Mouse (Mus musculus) thymus, postnatal 10 days (tissue): ENCODE measurements around the gene Ncstn.
A peak's percentile ranks its signal among the peaks of the same experiment; 100 is the strongest.

Experiments used
- DNase-seq, 2 experiments: peaks; one replicate each; pipeline ENCODE4 v3.0.0; 2021; ENCODE audit warnings: low spot score in 2 of 2

The Ncstn gene

DNA sequence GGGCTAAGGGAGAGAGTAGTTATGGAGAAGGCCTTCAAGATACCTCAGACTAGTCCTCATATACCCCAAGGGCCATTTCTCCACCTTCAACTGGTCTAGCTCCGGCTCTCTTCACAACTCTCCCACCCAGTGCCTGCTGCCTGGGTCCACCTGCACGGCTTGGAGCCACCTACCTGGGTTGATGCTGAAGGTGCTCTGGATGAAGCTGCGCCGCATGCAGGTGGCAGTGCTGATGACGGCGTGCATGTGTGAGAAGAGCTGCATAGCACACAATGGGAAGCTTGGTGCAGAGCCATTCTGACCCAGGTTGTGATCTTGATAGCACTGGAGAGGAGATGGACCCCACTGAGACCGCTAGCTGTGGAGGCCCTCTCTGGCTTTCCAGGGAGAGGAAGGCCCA, 10.0 kb downstream of the Ncstn start:
- DNase-seq, result no peak

GRCm38 (mm10) chr1:172071556-172071955, 11.0 kb downstream of the Ncstn start:
- no peak for DNase-seq

DNA sequence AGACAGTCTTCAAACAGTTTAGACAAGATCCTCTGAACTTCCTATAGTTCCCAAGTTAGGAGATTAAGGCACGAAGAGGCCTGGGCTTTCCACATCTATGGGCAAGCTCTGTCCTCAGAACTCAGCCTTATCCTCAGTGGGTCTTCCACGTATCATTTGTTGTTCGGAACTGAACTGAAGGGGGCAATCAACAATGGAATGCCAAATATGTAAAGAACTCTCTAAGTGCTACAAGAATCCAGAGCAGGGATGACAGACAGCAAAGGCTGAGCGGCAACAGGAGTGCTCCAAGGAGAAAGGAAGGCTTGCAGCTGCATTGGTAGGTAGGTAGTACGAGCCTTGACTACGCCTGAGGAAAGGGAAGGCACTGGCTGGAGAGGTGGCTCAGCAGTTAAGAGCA, 12.4 kb downstream of the Ncstn start:
- DNase-seq, result no peak

DNA sequence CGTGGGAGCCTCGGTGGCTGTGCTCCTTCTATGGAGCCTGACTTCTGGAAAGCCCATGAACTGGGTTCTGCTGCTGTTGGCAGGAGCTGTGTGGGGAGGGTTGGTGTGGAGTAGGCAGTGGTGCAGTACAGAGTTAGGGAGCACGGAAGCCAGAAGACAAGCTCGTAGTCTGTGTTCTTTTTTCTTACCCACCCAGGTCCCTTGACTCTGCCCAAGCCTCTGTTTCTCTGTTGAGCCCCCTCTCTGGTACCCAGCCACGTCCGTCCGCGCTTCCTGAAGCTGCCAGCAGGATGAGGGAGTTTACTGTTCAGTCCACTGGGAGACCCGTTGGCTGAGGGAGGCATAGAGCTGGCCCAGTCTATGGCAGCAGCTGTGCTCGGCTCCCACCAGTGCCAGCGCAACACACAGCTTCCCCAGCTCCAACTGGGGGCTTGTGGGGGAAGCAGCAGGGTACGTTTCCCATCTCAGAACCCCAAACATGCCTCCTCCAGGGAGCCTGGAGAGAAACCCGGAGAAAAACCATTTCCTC, 17.9 kb downstream of the Ncstn start:
- no peak for DNase-seq

GRCm38 (mm10) chr1:172063291-172064023, 19.1 kb downstream of the Ncstn start:
- no peak for DNase-seq

- no peak for DNase-seq
Observed at GRCm38 (mm10) chr1:172062101-172062500, 20.5 kb downstream of the Ncstn start.

GRCm38 (mm10) chr1:172061217-172061616, 21.4 kb downstream of the Ncstn start:
- DNase-seq, result no peak

DNA sequence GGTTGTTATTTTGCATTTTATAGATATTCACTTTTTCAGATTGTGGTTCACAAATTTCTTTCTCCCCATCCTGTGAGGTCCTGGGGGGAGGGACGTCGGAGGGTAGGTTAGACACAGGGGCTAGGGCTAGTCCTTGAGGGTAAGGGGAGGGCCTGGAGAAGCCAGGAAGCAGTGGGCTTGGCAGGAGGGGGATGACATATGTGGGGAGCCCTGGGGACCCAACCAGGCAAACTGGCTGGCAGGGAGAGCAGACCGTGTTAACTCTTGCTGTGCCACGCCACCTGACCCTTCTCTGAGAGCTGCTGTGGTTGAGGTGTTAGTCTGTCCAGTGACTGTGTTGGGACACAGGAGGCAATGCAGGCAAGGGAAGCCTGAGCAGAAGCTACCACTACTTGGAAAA, 21.9 kb downstream of the Ncstn start:
- no peak for DNase-seq

- DNase-seq, result no peak
Observed at GRCm38 (mm10) chr1:172058874-172059273, 23.7 kb downstream of the Ncstn start.

GRCm38 (mm10) chr1:172058321-172058720, 24.3 kb downstream of the Ncstn start:
- DNase-seq, result no peak

GRCm38 (mm10) chr1:172057491-172057921, 25.1 kb downstream of the Ncstn start, which contains the start of gene Nhlh1:
Gene Nhlh1, minus strand, starts transcription at chr1:172057573.
- no peak for DNase-seq

DNA sequence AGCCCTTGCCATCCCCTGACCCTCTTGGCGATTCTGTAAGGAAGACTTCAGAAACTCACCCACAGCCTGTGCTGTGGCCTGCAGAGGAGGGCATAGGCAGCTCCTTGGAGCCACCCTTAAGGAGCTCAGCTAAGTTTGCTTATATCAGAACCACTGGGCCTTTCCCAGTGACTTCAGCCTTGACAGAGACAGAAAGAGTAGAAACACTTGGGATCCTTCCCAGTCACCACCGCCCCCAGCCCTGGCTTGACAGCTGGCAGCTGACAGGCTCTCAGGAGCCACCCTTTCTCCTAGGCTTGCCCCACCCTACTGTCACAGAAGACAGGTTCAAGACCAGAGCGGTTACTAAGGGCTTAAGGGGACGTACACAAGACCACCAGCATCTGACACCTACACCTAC, 26.3 kb downstream of the Ncstn start:
- DNase-seq, result no peak

- DNase-seq, result no peak
Observed at GRCm38 (mm10) chr1:172053541-172054440, 28.8 kb downstream of the Ncstn start.

DNA sequence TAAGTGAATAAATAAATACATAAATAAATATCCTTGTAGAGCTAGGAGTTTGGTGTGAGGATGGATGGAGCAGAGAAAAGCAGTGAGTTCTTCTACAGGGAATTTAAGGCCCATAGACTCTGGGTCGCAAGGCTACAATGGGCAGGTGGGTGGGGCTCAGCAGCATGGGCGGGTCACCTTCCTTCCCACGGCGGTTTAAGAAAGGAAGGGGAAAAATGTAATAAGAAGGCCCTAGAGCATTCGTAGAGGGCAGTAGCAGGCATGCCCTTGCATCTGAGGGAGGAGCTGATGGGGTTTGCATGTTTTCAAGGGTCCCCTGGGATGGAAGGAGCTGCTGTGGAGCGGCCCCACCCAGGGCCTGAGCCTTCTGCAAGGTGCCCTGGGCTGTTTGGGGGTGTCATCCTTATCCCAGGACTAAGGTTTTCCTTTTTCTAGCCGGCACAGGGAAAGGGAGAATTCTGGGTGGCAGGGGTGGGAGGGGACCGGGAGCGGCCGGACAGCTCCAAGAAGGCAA, 29.8 kb downstream of the Ncstn start:
- DNase-seq, result no peak

- DNase-seq, result no peak
Observed at GRCm38 (mm10) chr1:172049131-172049782, 33.3 kb downstream of the Ncstn start.

- no peak for DNase-seq
Observed at GRCm38 (mm10) chr1:172048241-172048734, 34.3 kb downstream of the Ncstn start.

GRCm38 (mm10) chr1:172046938-172047337, 35.7 kb downstream of the Ncstn start:
- peak; percentile 60 to 83 for DNase-seq

DNA sequence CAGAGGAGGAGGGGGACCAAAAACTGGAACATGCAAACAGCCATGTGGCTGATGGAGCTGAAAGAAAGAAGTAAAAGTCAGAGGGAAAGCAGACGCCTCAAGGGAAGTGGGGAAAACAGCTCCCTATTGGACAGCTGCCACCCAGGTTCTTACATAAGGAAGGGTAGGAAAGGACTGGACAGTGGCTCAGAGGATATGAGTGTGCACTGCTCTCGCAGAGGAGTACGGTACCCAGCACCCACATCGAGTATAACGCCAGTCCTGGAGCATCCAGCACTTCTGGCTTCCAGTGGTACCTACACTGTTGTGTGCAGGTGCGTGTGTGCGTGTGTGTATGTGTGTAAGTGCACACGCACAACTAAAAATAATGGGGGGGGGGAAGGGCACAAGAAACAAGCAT, 36.2 kb downstream of the Ncstn start:
- no peak for DNase-seq

DNA sequence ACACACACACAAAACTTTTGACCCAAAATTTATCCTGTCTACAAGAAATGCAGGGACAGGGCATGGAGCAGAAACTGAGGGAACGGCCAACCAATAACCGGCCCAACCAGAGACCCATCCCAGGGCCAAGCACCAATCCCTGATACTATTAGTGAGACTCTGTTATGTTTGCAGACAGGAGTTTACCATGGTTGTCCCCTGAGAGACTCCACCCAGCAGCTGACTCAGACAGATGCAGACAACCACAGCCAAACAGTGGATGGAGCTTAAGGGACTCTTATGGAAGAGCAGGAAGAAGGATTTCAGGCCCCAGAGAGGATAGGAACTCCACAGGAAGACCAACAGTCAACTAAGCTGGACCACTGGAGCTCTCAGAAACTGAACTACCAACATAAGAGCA, 52.7 kb downstream of the Ncstn start:
- no peak for DNase-seq

GRCm38 (mm10) chr1:172028394-172029275, 54.0 kb downstream of the Ncstn start, which contains the start of gene Vangl2:
Gene Vangl2, minus strand, starts transcription at chr1:172028444.
- DNase-seq, result no peak

DNA sequence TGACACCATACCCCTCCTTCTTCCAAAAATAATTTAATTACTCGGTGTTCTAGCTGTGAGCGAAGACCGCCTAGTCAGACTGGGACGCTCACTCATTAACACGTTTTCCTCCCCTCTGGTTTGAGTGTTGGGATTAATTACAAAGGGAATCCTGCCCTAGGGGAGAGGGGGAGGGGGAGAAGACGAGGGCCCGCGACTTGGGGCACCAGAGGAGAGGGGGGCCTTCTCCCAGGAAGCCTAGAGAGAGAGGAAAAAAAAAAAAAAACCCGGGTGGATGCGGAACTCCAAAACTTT, 54.8 kb downstream of the Ncstn start:
- DNase-seq, result no peak
